Mouse (Mus musculus) hindbrain, embryonic 16.5 days (tissue): ENCODE results near the gene Gm20481. TPM values are rescaled to one million over a fixed set of nuclear protein-coding genes. Genes with fewer than 3 reads are reported as not detected.
"Not testable (repeated sequence)": the region's sequence is repeated elsewhere in the genome, so short reads cannot be mapped to it uniquely, and the experiment has no call there.

Experiments used
- ATAC-seq: fragments of 200-750 bp; cut with Nextera tagmentation; 2 replicates; pipeline ENCODE4 v1.8.0; 2017; ENCODE audit warnings: moderate TSS enrichment, moderate library complexity
- H3K27ac ChIP-seq: fragments of 300-500 bp; sonication (generic); 2 replicates; pipeline ENCODE4 v1.5.1; 2014; ENCODE audit warnings: low read depth, mild to moderate bottlenecking, control low read depth, low read length, moderate library complexity
- H3K27me3 ChIP-seq: fragments of 300-500 bp; sonication (generic); replicated peaks from 2 replicates; pipeline ENCODE4 v1.6.1; 2014; ENCODE audit warnings: low read length; ENCODE audit not compliant: control insufficient read depth, insufficient read depth
- H3K36me3 ChIP-seq: fragments of 300-500 bp; sonication (generic); 2 replicates; pipeline ENCODE4 v1.6.1; 2014; ENCODE audit warnings: mild to moderate bottlenecking, low read length, moderate library complexity, mixed read lengths; ENCODE audit not compliant: control insufficient read depth, insufficient read depth
- H3K4me1 ChIP-seq: fragments of 300-500 bp; sonication (generic); 2 replicates; pipeline ENCODE4 v1.6.1; 2014; ENCODE audit warnings: low read depth, low read length; ENCODE audit not compliant: control insufficient read depth, insufficient read depth
- H3K4me2 ChIP-seq: fragments of 300-500 bp; sonication (generic); 2 replicates; pipeline ENCODE4 v1.6.1; 2014; ENCODE audit warnings: mild to moderate bottlenecking, low read length, control low read depth, moderate library complexity
- H3K4me3 ChIP-seq: fragments of 300-500 bp; sonication (generic); 2 replicates; pipeline ENCODE4 v1.5.1; 2014; ENCODE audit warnings: mild to moderate bottlenecking, low read length, control low read depth, moderate library complexity
- H3K9ac ChIP-seq: fragments of 300-500 bp; sonication (generic); 2 replicates; pipeline ENCODE4 v1.6.1; 2014; ENCODE audit warnings: low read depth, mild to moderate bottlenecking, control low read depth, low read length, moderate library complexity
- H3K9me3 ChIP-seq: fragments of 300-500 bp; sonication (generic); 2 replicates; pipeline ENCODE4 v1.6.1; 2014; ENCODE audit warnings: mild to moderate bottlenecking, low read length, moderate library complexity; ENCODE audit not compliant: control insufficient read depth
- WGBS: fragments of 180-500 bp; shearing (Covaris S2); extraction: QIAGEN DNeasy Blood & Tissue Kit; methylation state at CpG from one replicate; pipeline ENCODE4 v1.1.7; 2014; 5-methylcytosine and 5-hydroxymethylcytosine counted together
- polyA plus RNA-seq: library from polyadenylated mRNA; unstranded; fragments of >200 nt; fragmentation: Nextera tagmentation; extraction: Ambion mirVana; gene quantifications from 2 replicates; pipeline ENCODE4 v1.2.1, GENCODE M21; 2015

The Gm20481 gene
- polyA plus RNA-seq, 1 experiment from 2014 or later, result not detected

- peaks cover 18% of the 10 kb centered on the region for H3K4me1 ChIP-seq
- no peak overlapping the region for H3K27ac ChIP-seq
- peak overlapping the region; percentile 47 for H3K4me2 ChIP-seq
- 95% methylated on average over 15 of the region's 15 CpGs for WGBS
- no peaks in the 10 kb centered on the region for H3K9me3 ChIP-seq
- H3K9ac ChIP-seq, result no peak overlapping the region
- no peak for ATAC-seq
- H3K36me3 ChIP-seq, result no peaks in the 10 kb centered on the region
- no peak overlapping the region for H3K4me3 ChIP-seq
- no peaks in the 10 kb centered on the region for H3K27me3 ChIP-seq
Observed at GRCm38 (mm10) chr17:34998526-34999430, 29.1 kb downstream of the Gm20481 start.

GRCm38 (mm10) chr17:34999871-35000716 lies 30.4 kb downstream of the Gm20481 start:
- not testable (repeated sequence) for H3K9me3 ChIP-seq, ATAC-seq, H3K27me3 ChIP-seq, H3K36me3 ChIP-seq
- Histone ChIP-seq H3K27ac (peak overlapping the region; percentile 98), H3K4me3 (peak overlapping the region; percentile 89), H3K4me2 (peak overlapping the region; percentile 99), H3K4me1 (peaks cover 18% of the 10 kb centered on the region), H3K9ac (peak overlapping the region; percentile 95)
- WGBS, result 21% methylated on average over 29 of the region's 32 CpGs

- under 1% methylated on average over 71 of the region's 83 CpGs for WGBS
- ATAC-seq, result peak; percentile 92
- Histone ChIP-seq H3K36me3 (peaks cover 13% of the 10 kb centered on the region), H3K27ac (peak within 1 kb of the TSS; percentile 98), H3K4me3 (peak within 1 kb of the TSS; percentile 89), H3K9ac (peak within 1 kb of the TSS; percentile 95), H3K4me2 (peak within 1 kb of the TSS; percentile 99), H3K9me3 (no peaks in the 10 kb centered on the region), H3K4me1 (peaks cover 18% of the 10 kb centered on the region), H3K27me3 (no peaks in the 10 kb centered on the region)
Observed at GRCm38 (mm10) chr17:35000717-35001451, 31.2 kb downstream of the Gm20481 start, which contains the start of gene Vars. Gene Vars, plus strand, starts transcription at chr17:35000987.

GRCm38 (mm10) chr17:35001452-35002152 lies 31.9 kb downstream of the Gm20481 start:
- Histone ChIP-seq H3K9ac (peak overlapping the region; percentile 95), H3K4me1 (peaks cover 18% of the 10 kb centered on the region), H3K4me2 (peak overlapping the region; percentile 99), H3K27me3 (no peaks in the 10 kb centered on the region), H3K27ac (peak overlapping the region; percentile 98), H3K9me3 (no peaks in the 10 kb centered on the region), H3K4me3 (peak overlapping the region; percentile 89), H3K36me3 (peaks cover 13% of the 10 kb centered on the region)
- under 1% methylated on average over 32 of the region's 35 CpGs for WGBS
- peak; percentile 43; the same call in 1 of the 2 replicates for ATAC-seq

- Histone ChIP-seq H3K27ac (peak overlapping the region; percentile 44; the same call in 1 of the 2 replicates), H3K27me3 (no peaks in the 10 kb centered on the region), H3K9me3 (no peaks in the 10 kb centered on the region), H3K4me1 (peaks cover 18% of the 10 kb centered on the region), H3K9ac (peak overlapping the region; percentile 95), H3K4me3 (peak overlapping the region; percentile 89), H3K36me3 (peaks cover 15% of the 10 kb centered on the region), H3K4me2 (peak overlapping the region; percentile 99)
- ATAC-seq, result no peak
- 9% methylated on average over 12 of the region's 12 CpGs for WGBS
Observed at GRCm38 (mm10) chr17:35002153-35002865, 32.6 kb downstream of the Gm20481 start.

- no peak overlapping the region for H3K27ac ChIP-seq
- no peak for ATAC-seq
- H3K36me3 ChIP-seq, result peaks cover 22% of the 10 kb centered on the region
- WGBS, result 73% methylated on average over 9 of the region's 9 CpGs
- no peak overlapping the region; the same call in 1 of the 2 replicates for H3K9ac ChIP-seq
- no peaks in the 10 kb centered on the region for H3K27me3 ChIP-seq
- no peak overlapping the region for H3K4me3 ChIP-seq
- H3K4me2 ChIP-seq, result no peak overlapping the region
- H3K4me1 ChIP-seq, result peaks cover 18% of the 10 kb centered on the region
- H3K9me3 ChIP-seq, result no peaks in the 10 kb centered on the region
Observed at GRCm38 (mm10) chr17:35003022-35003838, 33.5 kb downstream of the Gm20481 start.

- H3K9me3 ChIP-seq, result no peaks in the 10 kb centered on the region
- ATAC-seq, result no peak
- 95% methylated on average over 17 of the region's 17 CpGs for WGBS
- H3K27me3 ChIP-seq, result no peaks in the 10 kb centered on the region
- no peak overlapping the region for H3K4me2 ChIP-seq
- H3K4me1 ChIP-seq, result peaks cover 18% of the 10 kb centered on the region
- no peak overlapping the region for H3K9ac ChIP-seq
- H3K36me3 ChIP-seq, result peaks cover 25% of the 10 kb centered on the region
- no peak overlapping the region for H3K4me3 ChIP-seq
- H3K27ac ChIP-seq, result no peak overlapping the region
Observed at GRCm38 (mm10) chr17:35004075-35004717, 34.5 kb downstream of the Gm20481 start.
